Mouse (Mus musculus) urinary bladder, postnatal 10 days (tissue): Measurements from ENCODE around the gene Ago4.
"Not testable (repeated sequence)": the region's sequence is repeated elsewhere in the genome, so short reads cannot be mapped to it uniquely, and the experiment has no call there.

ENCODE experiments used
- DNase-seq: peaks from one replicate; pipeline ENCODE4 v3.0.0; 2022; ENCODE audit warnings: low spot score

Gene Ago4

DNA sequence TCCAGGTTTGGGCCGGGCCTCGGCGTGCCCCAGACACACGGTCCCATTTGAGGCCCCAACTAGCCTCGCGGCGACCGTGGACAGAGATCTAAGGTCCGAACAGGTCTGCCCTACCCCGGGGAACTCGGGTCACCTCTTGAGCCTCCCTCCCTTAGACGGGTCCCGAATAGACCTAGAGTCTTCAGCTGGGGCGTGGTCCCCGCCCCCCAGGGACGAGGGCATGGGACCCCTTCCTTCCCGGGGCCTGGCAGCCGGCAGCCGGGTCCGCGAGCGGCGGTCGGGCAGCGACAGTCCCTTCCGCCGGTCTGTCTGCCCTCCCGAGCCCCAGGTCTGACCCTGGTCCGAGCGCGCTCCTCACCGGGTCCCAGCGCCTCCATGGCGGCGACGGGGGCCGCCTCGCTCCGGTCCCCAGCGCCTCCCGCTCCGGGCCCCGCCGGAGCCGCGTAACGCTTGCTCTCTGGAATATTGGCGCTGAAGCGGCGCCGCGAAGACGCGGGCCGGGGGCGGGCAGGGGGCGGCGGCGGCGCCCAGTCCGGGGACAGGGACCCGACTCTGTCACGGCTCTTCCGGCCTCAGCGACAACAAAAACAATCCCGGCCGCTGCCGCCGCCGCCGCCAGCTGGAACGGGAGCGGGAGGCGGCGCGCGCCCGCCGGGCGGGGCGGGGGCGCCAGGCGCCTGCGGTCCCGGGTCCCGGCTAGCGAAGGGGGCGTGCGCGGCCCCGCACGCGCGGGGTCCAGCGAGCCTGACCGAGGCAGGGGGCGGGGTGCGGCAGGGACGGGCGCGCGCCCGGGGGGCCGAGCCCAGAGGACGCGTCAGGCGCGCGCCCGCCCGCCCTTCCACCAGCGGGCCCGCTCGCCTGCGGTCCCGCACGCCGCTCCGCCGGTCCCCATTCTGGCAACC is at the start of gene Ago4:
Gene Ago4 (minus strand): TSS at position 646 of the 902 bp plus-strand sequence.
- no peak for DNase-seq

DNA sequence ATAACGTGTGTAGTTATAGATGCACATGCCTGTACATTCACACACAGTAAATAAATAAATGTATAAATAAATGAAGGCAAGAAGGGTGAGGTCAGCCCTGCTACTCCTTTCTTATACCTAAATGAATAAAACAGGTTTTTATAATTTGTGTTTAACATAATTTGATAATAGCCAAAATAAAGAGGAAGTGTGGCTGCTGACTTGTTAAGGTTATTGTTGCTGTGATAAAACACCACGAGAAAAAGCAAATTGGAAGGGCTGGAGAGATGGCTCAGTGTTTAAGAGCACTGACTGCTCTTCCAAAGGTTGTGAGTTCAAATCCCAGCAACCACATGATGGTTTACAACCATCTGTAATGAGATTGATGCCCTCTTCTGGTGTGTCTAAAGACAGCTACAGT is 45.8 kb upstream of the Ago4 start:
- no peak for DNase-seq

DNA sequence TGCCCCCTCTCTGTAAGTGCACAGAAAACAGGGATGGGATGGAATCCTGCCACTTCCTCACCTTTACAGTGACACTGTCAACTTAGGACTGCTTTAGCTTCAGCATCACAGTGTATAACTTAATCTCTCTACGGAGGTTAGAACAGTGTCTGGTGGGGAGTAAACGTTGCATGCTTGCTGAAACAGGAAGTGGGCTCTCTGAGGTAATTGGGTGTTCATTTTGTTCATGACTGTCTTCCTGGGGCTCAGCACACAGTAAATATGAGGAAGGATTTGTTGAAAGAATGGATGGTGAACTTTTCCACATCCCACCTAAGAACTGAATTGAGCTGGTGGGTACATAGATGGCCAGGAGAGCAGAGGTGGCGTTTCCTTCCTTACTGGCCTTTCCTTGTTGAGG is 44.6 kb upstream of the Ago4 start:
- DNase-seq = no peak

DNA sequence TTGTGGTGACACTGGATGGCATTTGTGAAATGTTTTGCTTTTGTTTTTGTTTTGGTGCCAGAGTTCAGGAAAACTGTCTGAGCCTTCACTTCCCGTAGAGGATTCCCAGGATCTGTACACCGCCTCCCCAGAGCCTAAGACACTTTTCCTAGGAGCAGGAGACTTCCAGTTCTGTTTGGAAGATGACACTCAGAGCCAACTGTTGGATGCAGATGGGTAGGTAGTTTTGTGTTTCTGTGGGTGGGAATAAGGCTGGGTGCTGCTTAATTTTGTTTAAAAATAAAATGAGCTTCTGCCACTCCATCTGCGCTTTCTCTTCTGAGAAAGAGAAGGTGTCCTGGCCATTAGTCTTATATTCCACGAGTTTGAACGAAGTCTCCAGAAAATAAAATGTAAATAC is 43.0 kb upstream of the Ago4 start:
- DNase-seq = no peak

DNA sequence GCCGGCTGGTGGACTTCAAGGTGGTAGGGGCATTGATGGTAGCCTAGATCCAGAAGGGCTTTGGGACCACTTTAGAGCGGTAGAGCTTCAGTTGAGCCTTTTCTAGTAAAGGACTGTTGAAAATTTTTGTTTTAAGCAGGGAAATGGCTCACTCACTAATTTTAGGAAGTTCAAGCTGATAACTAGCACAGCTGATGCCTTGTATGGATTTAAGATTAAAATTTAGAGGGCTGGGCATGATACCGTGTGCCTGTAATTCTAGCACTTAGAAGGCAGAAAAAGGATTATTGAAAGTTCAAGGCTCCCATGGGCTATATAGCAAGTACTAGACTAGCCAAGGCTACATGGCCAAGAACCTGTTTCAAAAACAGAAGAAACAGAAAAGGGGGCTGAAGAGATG is 36.5 kb upstream of the Ago4 start:
- no peak for DNase-seq

DNA sequence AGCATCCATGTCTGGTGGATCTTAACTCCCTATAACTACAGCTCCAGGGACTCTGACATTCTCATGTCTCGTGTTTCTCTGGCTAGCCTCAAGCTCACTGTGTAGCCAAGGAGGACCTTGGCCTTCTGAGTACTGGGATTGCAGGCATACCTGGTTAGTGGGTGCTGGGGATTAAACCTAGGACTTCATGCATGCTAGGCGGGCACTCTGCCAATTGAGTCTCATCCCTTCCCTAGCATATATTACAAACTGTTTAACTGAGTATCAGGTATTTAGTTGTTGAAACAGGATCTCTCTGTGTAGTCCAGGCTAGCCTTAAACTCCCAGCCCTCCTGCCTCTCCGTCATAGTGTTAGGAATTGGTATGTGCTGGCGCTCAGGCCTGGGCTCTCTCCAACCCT is 34.0 kb upstream of the Ago4 start:
- DNase-seq = no peak

DNA sequence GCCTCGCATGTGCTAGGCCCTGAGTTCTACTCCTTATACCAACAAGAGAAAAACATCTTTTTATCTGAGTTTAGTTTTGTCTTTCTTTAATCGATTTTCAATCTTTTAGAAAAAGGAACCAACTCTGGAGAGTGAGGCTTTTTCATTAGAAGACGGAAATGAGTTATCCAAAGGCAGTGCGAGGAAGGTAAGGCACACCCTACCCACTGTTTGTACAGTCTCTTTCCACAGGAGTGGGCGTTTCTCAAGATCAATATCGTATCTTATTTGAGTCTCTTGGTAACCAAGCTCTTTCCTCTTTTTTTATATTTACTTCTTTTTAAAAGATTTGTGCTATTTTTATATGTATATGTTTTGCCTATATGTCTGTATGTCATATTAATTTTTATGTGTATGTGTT is 30.5 kb upstream of the Ago4 start:
- DNase-seq = no peak

DNA sequence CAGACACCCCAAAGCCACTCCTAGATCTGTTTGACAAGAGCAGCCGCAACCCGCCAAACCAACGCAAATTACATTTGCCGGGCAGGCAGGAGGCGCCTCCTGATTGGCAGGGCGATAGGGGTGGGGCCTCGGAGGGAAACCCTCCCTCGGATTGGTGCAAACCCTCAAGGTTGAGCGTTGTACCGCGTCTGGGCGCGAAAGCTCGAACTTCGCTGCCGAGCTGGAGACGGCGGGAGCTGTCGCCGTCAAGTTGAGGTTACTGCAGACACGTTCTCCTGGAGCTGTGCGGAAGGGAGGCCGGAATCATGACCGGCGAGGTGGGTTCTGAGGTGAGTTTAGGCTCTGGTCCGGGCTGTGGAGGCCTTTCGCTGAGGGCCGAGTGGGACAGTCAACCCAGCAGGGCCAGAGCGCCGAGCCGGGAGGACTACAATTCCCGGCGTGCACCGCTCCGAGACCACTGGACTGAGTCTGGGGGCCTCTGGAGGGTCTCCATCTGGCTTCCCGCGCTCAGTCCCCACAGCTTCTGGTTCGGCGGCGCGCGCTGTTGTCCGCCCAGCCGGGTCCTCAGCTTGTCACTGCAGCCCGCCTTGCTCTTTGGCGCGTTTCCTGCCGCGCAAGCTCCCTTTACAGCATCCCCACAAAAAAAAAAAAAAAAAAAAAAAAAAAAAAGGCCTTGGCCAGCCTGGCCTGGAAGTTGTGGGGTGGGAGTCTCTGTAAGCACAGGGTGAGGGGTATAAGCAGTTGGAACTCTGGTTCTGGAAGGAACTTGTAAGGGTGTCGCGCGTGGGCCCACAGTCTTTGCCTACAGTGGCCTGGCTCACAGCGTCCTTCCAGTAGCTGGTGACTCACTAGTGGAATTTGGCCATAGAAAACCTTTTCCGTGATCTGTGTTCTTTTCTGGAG is 23.8 kb upstream of the Ago4 start, which contains the start of gene Clspn:
Gene Clspn (plus strand): TSS at position 127 of the 903 bp plus-strand sequence.
- peak; percentile 38 for DNase-seq

DNA sequence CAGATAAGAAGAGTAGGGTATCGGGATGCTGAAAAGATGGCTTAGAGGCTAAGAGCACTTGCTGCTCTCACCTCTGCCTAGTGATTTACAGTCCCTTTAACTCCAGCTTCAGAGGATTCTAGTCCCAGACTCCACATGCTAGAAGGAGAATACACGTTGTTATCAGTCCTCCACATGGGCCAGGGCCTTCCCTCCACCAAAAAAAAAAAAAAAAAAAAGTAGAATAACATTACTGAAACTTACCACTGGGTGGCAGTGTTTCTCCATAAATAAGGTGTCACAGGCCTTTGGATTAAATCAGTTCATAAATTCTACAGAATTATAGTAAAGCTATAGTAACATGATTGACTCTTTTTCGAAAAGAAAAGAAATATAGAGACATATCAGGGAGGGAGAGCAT is 21.2 kb upstream of the Ago4 start:
- no peak for DNase-seq

DNA sequence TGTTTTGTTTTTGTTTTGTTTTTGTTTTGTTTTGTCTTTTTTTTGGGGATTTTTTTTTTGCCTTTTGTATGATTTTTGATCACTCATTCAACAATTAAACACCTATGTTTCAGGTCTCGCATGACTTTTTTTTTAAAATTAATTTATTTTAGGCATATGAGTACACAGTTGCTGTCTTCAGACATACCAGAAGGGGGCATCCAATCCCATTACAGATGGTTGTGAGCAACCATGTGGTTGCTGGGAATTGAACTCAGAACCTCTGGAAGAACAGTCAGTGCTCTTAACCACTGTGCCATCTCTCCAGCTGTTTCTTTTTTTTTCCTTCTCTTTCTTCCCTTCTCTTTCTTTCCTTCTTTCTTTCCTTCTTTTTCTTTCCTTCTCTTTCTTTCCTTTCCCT is 20.4 kb upstream of the Ago4 start:
- DNase-seq = no peak

DNA sequence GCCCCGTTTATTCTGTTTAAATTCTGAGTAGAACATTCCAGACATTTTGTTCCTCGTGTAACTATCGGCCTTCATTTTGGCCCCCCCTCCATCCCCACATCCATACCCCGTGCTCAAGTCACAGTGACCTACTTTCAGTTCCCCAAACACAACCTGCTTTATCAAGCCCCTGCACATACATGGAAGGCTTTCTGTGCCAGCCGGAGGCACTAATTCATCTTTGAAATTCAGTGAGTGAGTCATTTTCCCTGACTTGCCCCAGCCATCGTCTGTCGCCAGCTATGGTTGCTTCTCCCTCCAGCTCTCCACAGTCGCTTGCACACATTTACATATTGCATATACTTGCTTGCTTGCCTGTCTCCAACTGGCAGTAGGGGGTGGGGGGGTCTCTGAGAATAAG is 19.8 kb upstream of the Ago4 start:
- DNase-seq = no peak

DNA sequence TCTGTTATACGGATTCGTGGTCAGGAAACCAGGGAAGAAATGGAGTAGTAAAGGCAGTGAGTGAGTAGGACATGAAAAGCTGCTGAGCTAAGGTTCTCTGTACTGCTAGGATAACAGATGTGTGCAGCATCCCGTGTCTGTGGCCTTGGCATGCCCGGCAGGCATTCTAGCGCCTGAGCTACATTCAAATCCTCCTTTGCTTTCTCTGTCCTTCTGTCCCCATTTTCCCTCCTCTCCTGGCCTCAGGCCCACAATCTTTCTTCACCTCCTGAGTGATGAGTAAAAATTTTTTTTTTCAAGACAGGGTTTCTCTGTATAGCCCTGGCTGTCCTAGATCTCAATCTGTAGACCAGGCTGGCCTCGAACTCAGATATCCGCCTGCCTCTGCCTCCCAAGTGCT is 18.9 kb upstream of the Ago4 start:
- DNase-seq = no peak

DNA sequence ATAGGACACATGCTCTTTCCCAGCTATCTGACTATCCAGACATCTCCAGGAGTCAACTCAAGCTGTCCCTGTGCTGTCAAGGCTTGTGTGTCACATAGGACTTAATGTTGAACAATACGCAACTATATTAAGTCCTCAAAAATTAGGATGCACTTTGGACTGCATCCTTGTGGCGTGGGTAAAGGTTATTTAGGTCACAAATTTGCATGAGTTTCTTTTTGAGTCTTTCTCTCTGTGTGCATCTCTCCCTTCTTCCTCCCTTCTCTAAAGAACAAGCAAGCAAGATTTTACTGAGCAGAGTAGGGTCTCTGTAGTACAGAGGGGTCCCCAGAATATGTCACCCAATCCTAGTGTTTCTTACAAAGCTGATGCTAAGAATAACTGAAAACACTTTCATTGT is 12.9 kb upstream of the Ago4 start:
- DNase-seq = no peak

DNA sequence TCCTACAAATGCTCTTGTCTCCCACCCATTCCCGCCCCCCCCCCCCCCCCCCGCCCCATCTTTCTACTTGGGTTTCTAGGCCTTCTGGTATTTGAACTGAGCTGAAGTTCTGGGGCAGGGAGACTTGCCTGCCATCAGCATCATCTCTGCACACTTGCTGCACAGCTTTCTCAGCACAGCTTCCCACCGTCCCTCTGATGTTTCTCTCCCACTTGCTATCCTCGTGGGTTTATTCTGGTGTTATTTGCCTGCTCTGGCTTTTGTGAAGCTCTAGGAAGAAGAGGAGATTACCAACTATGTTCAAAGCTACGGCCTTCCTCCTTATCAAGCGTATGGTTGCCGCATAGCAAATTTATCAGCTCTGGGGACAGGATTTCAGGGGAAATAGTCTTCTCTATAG is 12.4 kb upstream of the Ago4 start:
- no peak for DNase-seq

DNA sequence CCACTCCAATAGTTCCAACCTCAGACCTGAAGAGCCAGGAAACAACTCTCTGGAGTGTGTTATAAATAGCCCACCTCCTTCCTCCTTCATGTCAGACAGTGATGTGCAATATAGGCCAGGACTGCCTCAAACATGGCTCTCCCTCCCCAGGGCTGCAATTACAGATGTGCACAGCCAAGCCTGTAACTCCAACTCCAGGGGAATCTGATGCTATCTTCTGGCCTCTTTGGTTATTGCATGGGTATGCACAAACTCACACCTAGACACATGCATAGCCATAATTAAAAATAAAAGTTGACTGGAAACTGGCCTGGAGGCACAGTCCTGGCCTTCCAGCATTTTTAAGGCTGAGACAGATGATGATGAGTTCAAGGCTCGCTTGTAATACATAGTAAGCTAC is 11.7 kb upstream of the Ago4 start:
- no peak for DNase-seq

DNA sequence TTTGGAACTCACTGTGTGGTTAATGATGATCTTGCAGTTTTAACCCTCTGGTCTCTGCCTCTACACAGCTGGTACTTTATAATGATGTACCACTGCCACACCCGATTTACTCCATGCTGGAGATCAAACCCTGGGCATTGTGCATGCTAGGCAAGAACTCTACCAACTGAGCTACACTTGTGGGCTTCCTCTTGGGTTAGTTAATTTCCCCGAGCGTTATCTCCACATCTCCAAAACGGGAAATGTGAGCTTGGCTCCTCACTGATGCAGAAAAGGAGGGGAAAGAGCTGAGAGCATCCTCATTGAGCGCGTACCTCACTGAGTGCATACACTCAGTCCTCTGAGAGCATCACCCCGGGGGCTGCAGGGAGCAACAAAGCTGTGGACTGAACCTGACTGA is 9.6 kb upstream of the Ago4 start:
- no peak for DNase-seq

DNA sequence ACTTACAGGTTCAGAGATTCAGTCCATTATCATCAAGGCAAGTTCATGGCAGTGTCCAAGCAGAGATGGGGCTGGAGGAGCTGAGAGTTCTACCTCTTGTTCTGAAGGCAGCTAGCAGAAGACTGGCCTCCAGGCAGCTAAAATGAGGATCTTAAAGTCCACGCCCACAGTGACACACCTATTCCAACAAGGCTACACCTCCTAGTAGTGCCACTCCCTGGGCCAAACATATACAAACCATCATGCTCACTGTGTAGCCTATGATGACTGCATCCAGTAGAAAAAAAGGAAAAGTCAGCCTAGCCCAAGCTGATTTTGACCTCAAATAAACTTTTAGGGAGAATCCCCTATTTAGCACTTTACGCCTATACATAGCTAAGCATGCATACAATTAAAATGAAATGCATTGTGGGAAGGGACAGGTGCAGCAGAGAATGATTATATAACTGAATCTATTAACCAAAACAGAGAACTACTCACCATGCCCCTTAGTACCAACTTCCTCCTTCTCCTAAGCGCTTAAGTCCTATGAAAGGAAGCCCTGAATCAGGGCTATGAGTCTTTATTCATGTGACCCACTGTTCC is 7.3 kb upstream of the Ago4 start:
- DNase-seq = no peak

DNA sequence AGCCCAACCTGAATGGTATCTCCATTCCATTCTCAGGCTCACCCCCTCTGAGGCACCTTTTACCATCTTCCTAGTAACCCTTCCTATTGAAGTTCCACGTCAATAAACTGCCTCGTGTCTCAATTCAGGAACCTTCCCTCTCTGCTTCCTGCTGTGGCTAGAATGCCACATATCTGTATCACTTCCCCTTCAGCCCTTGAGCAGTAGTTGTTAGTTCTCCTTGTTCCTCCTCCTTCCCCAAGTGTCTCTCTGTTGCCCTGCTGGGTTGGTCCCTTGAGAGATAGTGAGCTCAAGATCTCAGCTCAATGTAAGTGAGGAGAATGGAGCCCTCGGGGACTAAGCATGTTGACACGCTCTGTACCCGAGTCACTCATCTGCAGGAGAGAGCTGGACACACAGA is 3.6 kb upstream of the Ago4 start:
- no peak for DNase-seq

DNA sequence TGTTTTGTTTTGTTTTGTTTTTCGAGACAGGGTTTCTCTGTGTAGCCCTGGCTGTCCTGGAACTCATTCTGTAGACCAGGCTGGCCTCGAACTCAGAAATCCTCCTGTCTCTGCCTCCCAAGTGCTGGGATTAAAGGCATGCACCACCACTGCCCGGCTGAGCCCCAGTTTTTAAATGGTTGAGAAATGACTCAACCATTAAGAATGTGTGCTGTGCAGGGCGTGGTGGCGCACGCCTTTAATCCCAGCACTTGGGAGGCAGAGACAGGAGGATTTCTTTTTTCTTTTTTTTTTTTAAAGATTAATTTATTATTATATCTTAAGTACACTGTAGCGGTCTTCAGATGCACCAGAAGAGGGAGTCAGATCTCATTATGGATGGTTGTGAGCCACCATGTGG is 2.4 kb upstream of the Ago4 start:
- DNase-seq = not testable (repeated sequence)

DNA sequence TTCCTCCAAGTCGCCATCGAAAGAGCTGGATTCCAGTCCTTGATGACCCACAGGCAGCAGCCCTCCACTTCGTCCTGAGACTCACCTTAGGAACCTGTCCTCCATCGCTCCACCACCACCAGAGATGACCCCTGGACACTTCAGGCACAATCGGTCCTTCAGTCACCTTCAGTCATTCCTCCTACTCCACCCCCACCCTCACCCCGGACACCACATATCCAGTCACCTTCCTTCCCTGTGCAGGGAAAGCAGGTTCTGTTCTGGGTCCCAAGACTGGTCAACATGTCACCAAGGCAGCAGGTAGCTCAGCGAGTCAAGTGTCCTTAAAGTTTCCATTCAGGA is 428 bp upstream of the Ago4 start:
- DNase-seq = no peak

DNA sequence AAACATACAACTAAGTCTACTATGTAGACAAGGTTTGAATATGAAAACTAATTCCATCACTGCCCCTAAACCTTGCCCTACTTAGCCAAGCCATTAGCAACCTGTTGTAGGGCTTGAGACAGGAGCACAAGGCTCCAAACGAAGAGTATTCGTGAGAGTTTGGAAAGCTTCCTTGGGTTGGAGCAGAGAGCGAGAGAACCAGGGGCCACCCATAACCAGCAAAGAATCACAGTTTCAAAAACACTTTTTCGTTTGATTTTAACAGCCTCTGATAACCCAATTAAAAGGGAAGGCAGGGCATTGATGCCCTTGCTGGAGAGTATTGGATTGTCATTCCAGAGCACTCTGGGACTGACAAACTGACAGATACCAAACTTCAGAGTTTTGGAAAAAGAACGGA is 980 bp downstream of the Ago4 start:
- no peak for DNase-seq

DNA sequence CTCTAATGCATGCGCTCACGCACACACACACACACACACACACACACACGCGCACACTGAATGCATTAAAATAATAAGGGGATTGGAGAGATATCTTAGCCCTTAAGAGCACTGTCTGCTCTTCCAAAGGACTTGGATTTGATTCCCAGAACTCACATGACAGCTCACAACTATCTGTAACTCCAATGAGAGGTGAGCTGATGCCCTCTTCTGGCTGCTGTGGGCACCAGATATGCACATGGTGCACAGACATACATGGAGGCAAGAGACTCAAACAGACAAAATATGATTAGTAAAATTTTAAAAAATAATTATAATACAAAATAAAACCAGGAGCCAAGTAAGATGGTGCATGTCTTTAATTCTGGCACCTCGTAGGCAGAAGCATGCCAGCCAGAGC is 6.4 kb downstream of the Ago4 start:
- no peak for DNase-seq

DNA sequence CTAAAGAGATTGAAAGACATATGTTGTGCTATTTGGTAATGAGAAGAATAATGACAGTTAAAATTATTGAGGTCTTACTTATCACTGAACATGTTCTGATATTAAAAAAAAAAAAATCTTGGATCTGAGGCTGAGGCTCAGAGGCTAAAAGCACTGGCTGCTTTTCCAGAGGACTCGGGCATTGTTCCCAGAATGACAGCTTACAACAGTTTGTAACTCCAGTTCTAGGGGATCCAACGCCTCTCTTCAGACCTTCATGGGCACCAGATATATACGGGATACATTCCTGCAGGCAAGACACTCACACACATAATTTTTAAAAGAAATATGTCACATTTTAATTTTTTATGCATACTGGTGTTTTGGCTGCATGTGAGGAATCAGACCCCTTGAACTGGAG is 7.1 kb downstream of the Ago4 start:
- no peak for DNase-seq
